Mouse (Mus musculus) MEL (cell line): Measurements from ENCODE around the gene Naaladl2. TPM values are rescaled to one million over a fixed set of nuclear protein-coding genes. Genes with fewer than 3 reads are reported as not detected.

Source experiments
- DNase-seq: peaks from one replicate; pipeline ENCODE4 v3.0.0; 2011; ENCODE audit warnings: low read depth, low spot score
- H3K27ac ChIP-seq: 2 replicates; pipeline ENCODE4 v1.5.1; 2012; ENCODE audit warnings: low read depth, mild to moderate bottlenecking, control low read depth, low read length, moderate library complexity; ENCODE audit not compliant: control insufficient read depth
- H3K27me3 ChIP-seq, 2 experiments: fragments of 150-350 bp in 1 of 2; sonication (generic) in 1 of 2; 2 replicates each; pipeline ENCODE4 v1.6.1; 2012; ENCODE audit warnings: low read length in 2 of 2, mild to moderate bottlenecking in 2 of 2, improper control_type of control experiment in 1 of 2, moderate library complexity in 1 of 2; ENCODE audit not compliant: insufficient read depth in 2 of 2, control insufficient read depth in 1 of 2
- H3K36me3 ChIP-seq, 2 experiments: 2 replicates each; pipeline ENCODE4 v1.6.1; 2012 to 2014; ENCODE audit warnings: low read length in 2 of 2, improper control_type of control experiment in 1 of 2, inconsistent platforms in 1 of 2, mild to moderate bottlenecking in 1 of 2; ENCODE audit not compliant: insufficient read depth in 2 of 2, control insufficient read depth in 1 of 2
- H3K4me1 ChIP-seq, 2 experiments: fragments of 150-350 bp in 1 of 2; sonication (generic) in 1 of 2; 2 replicates each; pipeline ENCODE4 v1.6.1; 2012; ENCODE audit warnings: low read length in 2 of 2, improper control_type of control experiment in 1 of 2, mild to moderate bottlenecking in 1 of 2; ENCODE audit not compliant: insufficient read depth in 2 of 2, control insufficient read depth in 1 of 2
- H3K4me3 ChIP-seq, 2 experiments: fragments of 150-350 bp in 1 of 2; sonication (generic) in 1 of 2; 2 replicates each; pipeline ENCODE4 v1.5.1; 2012; ENCODE audit warnings: low read depth in 2 of 2, low read length in 2 of 2, mild to moderate bottlenecking in 2 of 2, moderate library complexity in 2 of 2, control low read depth in 1 of 2, improper control_type of control experiment in 1 of 2; ENCODE audit not compliant: control insufficient read depth in 1 of 2, insufficient read depth in 1 of 2
- H3K79me2 ChIP-seq: 2 replicates; pipeline ENCODE4 v1.6.1; 2012; ENCODE audit warnings: mild to moderate bottlenecking, low read length, moderate library complexity; ENCODE audit not compliant: control insufficient read depth, poor library complexity, insufficient read depth
- H3K9ac ChIP-seq: 2 replicates; pipeline ENCODE4 v1.6.1; 2012; ENCODE audit warnings: low read depth, mild to moderate bottlenecking, control low read depth, low read length, moderate library complexity; ENCODE audit not compliant: control insufficient read depth, poor library complexity, severe bottlenecking
- H3K9me3 ChIP-seq: fragments of 150-350 bp; sonication (generic); replicated peaks from 2 replicates; pipeline ENCODE4 v1.6.1; 2012; ENCODE audit warnings: mild to moderate bottlenecking, low read length, improper control_type of control experiment, moderate library complexity; ENCODE audit not compliant: insufficient read depth
- E2F4 ChIP-seq: IDR thresholded peaks from 2 replicates; pipeline ENCODE4 v1.6.1; 2011; ENCODE audit warnings: low read depth, low read length, improper control_type of control experiment, borderline replicate concordance
- MAFK ChIP-seq: IDR thresholded peaks from 2 replicates; pipeline ENCODE4 v1.6.1; 2011; ENCODE audit warnings: low read depth, mild to moderate bottlenecking, low read length, improper control_type of control experiment, borderline replicate concordance
- MAX ChIP-seq: IDR thresholded peaks from 2 replicates; pipeline ENCODE4 v1.6.1; 2011; ENCODE audit warnings: low read length, improper control_type of control experiment
- MAZ ChIP-seq: IDR thresholded peaks from 2 replicates; pipeline ENCODE4 v1.6.1; 2012; ENCODE audit warnings: low read depth, mild to moderate bottlenecking, inconsistent platforms, low read length, improper control_type of control experiment
- NRF1 ChIP-seq: IDR thresholded peaks from 2 replicates; pipeline ENCODE4 v1.6.1; 2014; ENCODE audit warnings: low read depth, mild to moderate bottlenecking, inconsistent platforms, low read length, improper control_type of control experiment, moderate library complexity; ENCODE audit not compliant: poor library complexity, insufficient read depth, severe bottlenecking
- POLR2A ChIP-seq, 2 experiments: IDR thresholded peaks; 2 replicates each; pipeline ENCODE4 v1.6.1; 2011 to 2012; ENCODE audit warnings: low read length in 2 of 2, mild to moderate bottlenecking in 2 of 2, control low read depth in 1 of 2, improper control_type of control experiment in 1 of 2, low read depth in 1 of 2, moderate library complexity in 1 of 2; ENCODE audit not compliant: control insufficient read depth in 1 of 2, insufficient read depth in 1 of 2, poor library complexity in 1 of 2
- POLR2AphosphoS2 ChIP-seq: IDR thresholded peaks from 2 replicates; pipeline ENCODE4 v1.6.1; 2011; ENCODE audit warnings: low read length, improper control_type of control experiment
- POLR2AphosphoS5 ChIP-seq: IDR thresholded peaks from 2 replicates; pipeline ENCODE4 v1.6.1; 2012; ENCODE audit warnings: low read depth, borderline replicate concordance, mild to moderate bottlenecking, inconsistent platforms, low read length, moderate library complexity, mixed read lengths
- RAD21 ChIP-seq: IDR thresholded peaks from 2 replicates; pipeline ENCODE4 v1.6.1; 2011; ENCODE audit warnings: mild to moderate bottlenecking, low read depth, low read length, improper control_type of control experiment
- RCOR1 ChIP-seq: IDR thresholded peaks from 2 replicates; pipeline ENCODE4 v1.6.1; 2012; ENCODE audit warnings: low read depth, mild to moderate bottlenecking, inconsistent platforms, low read length, improper control_type of control experiment
- SMC3 ChIP-seq: IDR thresholded peaks from 2 replicates; pipeline ENCODE4 v1.6.1; 2011; ENCODE audit warnings: low read depth, low read length, improper control_type of control experiment
- ZKSCAN1 ChIP-seq: IDR thresholded peaks from 2 replicates; pipeline ENCODE4 v1.6.1; 2012; ENCODE audit warnings: low read depth, mild to moderate bottlenecking, inconsistent platforms, low read length, improper control_type of control experiment, moderate library complexity
- ZMIZ1 ChIP-seq: IDR thresholded peaks from 2 replicates; pipeline ENCODE4 v1.6.1; 2012; ENCODE audit warnings: low read depth, mild to moderate bottlenecking, inconsistent platforms, low read length, improper control_type of control experiment, moderate library complexity
- polyA plus RNA-seq, 2 experiments: library from polyadenylated mRNA; stranded (reverse) in 1 of 2; unstranded in 1 of 2; fragments of >175 nt in 1 of 2; fragments of >200 nt in 1 of 2; gene quantifications; 2 replicates each; pipeline versions ENCODE4 v1.2.1 to v1.2.4; 2012; ENCODE audit warnings: low replicate concordance in 2 of 2, low read depth in 1 of 2; ENCODE audit not compliant: insufficient read length in 2 of 2, insufficient read depth in 1 of 2, missing spikeins in 1 of 2
- total RNA-seq: library from RNA; depleted of rRNA; stranded (reverse); fragments of 300-350 nt; gene quantifications from 2 replicates; pipeline ENCODE4 v1.2.3, GENCODE M21; 2012

Gene Naaladl2
- total and polyA plus RNA-seq, 3 experiments, result 0.17 TPM; not detected in 2

GRCm38 (mm10) chr3:25063217-25063616, 80.8 kb downstream of the Naaladl2 start:
- no peak for DNase-seq
- H3K27me3 ChIP-seq, result no peaks in the 10 kb centered on the region
- H3K9me3 ChIP-seq, result no peaks in the 10 kb centered on the region
- H3K36me3 ChIP-seq, result peaks cover 0 to 4% of the 10 kb centered on the region in 2 experiments; a peak in 1 of 4 replicates
- H3K79me2 ChIP-seq, result no peaks in the 10 kb centered on the region
- H3K27ac ChIP-seq, result no peak overlapping the region
- TF ChIP-seq RCOR1 (no peak), MAX (no peak), NRF1 (no peak), MAZ (no peak), ZMIZ1 (no peak), ZKSCAN1 (no peak), RAD21 (no peak), MAFK (no peak), POLR2AphosphoS2 (no peak)
- H3K4me1 ChIP-seq, result no peaks in the 10 kb centered on the region; a peak in 1 of 4 replicates
- H3K9ac ChIP-seq, result peak overlapping the region; percentile 34; the same call in 1 of the 2 replicates
- peak overlapping the region in 1 of 2 experiments; percentile 43; a peak in 2 of 4 replicates for H3K4me3 ChIP-seq

- no peaks in the 10 kb centered on the region for H3K27me3 ChIP-seq
- H3K36me3 ChIP-seq, result no peaks in the 10 kb centered on the region
- no peak for TF ChIP-seq POLR2AphosphoS5
- no peaks in the 10 kb centered on the region for H3K9me3 ChIP-seq
- DNase-seq, result peak; percentile 17
- H3K79me2 ChIP-seq, result no peaks in the 10 kb centered on the region
- H3K9ac ChIP-seq, result no peak overlapping the region
- no peaks in the 10 kb centered on the region for H3K4me1 ChIP-seq
- H3K27ac ChIP-seq, result no peak overlapping the region
- no peak overlapping the region for H3K4me3 ChIP-seq
These were observed 91.1 kb downstream of the Naaladl2 start for GRCm38 (mm10) chr3:25052975-25053374.

DNA sequence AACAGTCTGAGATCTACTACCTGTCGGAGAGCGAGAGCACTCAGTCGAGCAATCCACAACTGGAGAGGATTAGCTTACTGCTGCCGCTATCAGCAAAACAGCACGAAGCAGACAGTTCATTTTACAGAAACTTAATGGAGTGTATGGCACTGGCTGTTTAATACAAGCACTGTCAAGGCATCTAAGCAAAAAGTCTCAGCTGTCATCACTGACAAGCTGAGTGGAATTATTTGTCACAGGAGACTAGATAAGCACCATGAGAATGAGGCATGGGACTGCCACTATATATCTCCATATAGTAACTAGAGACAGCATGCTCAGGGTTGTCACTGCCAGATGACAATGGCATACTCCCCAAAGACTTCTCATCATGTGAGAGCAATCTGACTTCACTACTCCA, 124.1 kb downstream of the Naaladl2 start:
- DNase-seq, result no peak
- Histone ChIP-seq H3K9ac (no peak overlapping the region), H3K27me3 (no peaks in the 10 kb centered on the region), H3K9me3 (no peaks in the 10 kb centered on the region), H3K4me3 (no peak overlapping the region), H3K79me2 (no peaks in the 10 kb centered on the region), H3K27ac (no peak overlapping the region), H3K36me3 (no peaks in the 10 kb centered on the region), H3K4me1 (no peaks in the 10 kb centered on the region)
- TF ChIP-seq POLR2A (IDR thresholded peaks at IDR 0.05; ENCODE audit: control insufficient read depth in 1 of 2, insufficient read depth in 1 of 2, low read depth in 1 of 2, low read length in 2 of 2, poor library complexity in 1 of 2) (no peak), ZMIZ1 (no peak), E2F4 (no peak), SMC3 (no peak)
